Mouse (Mus musculus): ENCODE data around the gene Tagln2.

- no peak for TF ChIP-seq CTCF (IDR thresholded peaks at IDR 0.05; ENCODE audit: borderline replicate concordance, insufficient read depth, low read depth, low read length)
- TF ChIP-seq POLR2A (IDR thresholded peaks at IDR 0.05; ENCODE audit: borderline replicate concordance, insufficient read depth, low read length): no peak
Measured at GRCm38 (mm10) chr1:172497428-172497827, 2.4 kb upstream of the Tagln2 start.

All from cerebellum, adult 2 months (tissue).